Comparison of ENCODE assay signal across 23 mouse cellular contexts in the genomic region with DNA sequence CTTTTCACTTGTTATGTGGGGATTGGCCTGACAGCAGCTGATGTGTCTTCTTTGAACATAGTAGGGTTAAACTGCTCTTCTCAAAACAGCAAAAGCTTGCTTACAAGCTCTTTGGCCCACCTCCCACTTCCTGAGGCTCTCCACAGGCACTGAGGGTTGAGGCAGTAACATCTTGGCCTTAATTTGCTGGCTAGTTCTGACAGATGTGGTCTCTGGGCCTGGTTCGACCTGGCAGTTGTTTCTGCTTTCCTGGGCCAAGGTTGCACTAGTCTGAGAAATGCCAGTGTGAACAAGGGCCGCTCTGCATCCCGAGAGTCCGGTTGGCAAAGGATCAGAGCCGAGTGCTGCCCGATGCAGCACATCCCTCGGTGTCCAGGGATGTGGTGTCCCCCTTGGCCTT. TPM values are rescaled to one million over a fixed set of nuclear protein-coding genes. Genes with fewer than 3 reads are reported as not detected.
DNase-seq lines count a peak whose midpoint lies in the region; ATAC-seq lines count a peak whose summit lies in the region.
"Had no signal": no experiment of that assay in that cellular context is flagged by ENCODE, and none has a peak within 500 bp of the region (broad histone marks: within the 10 kb centered on the region; RNA-seq: fewer than 3 reads in every experiment).

No protein-coding gene starts in this region.

- no peaks in the 10 kb centered on the region for H3K9me3 ChIP-seq in limb, embryonic 12.5 days
- H3K9me3 ChIP-seq in limb, embryonic 10.5 days (replicated peaks): no peaks in the 10 kb centered on the region
- H3K9me3 ChIP-seq: embryonic facial prominence, embryonic 13.5 days; G1E; hindbrain, embryonic 15.5 days; midbrain, embryonic 12.5 days; neural tube, embryonic 12.5 days had no signal

- no peak overlapping the region for H3K9ac ChIP-seq in limb, embryonic 12.5 days (replicated peaks)
- H3K9ac ChIP-seq: embryonic facial prominence, embryonic 13.5 days; hindbrain, embryonic 15.5 days; midbrain, embryonic 12.5 days; neural tube, embryonic 12.5 days had no signal

- H3K4me3 ChIP-seq in limb, embryonic 12.5 days (replicated peaks): no peak overlapping the region
- no peak overlapping the region for H3K4me3 ChIP-seq in limb, embryonic 10.5 days
- H3K4me3 ChIP-seq: embryonic facial prominence, embryonic 13.5 days; hindbrain, embryonic 15.5 days; midbrain, embryonic 12.5 days; neural tube, embryonic 12.5 days had no signal

- H3K36me3 ChIP-seq in limb, embryonic 12.5 days: peaks cover 69% of the 10 kb centered on the region
- H3K36me3 ChIP-seq in limb, embryonic 10.5 days: peaks cover 74% of the 10 kb centered on the region
- H3K36me3 ChIP-seq: G1E; hindbrain, embryonic 15.5 days; midbrain, embryonic 12.5 days; neural tube, embryonic 12.5 days had no signal

- intact Hi-C loops in heart, postnatal 36 days (cut with DNase I): no loop called here

- WGBS in limb, embryonic 12.5 days: 81% methylated on average over 7 of the region's 7 CpGs
- WGBS in limb, embryonic 10.5 days: 90% methylated on average over 7 of the region's 7 CpGs

- no peak overlapping the region for H3K4me2 ChIP-seq in limb, embryonic 12.5 days
- H3K4me2 ChIP-seq: embryonic facial prominence, embryonic 13.5 days; hindbrain, embryonic 15.5 days; midbrain, embryonic 12.5 days; neural tube, embryonic 12.5 days had no signal

- H3K4me1 ChIP-seq in limb, embryonic 12.5 days (replicated peaks): peaks cover 91% of the 10 kb centered on the region
- H3K4me1 ChIP-seq in limb, embryonic 10.5 days: peaks cover 94% of the 10 kb centered on the region

- ATAC-seq in limb, embryonic 12.5 days (ENCODE audit: insufficient number of reproducible peaks, insufficient read depth, low FRiP score, low TSS enrichment, low read depth): no peak
- ATAC-seq: forebrain, embryonic 16.5 days; intestine, embryonic 16.5 days had no signal

- H3K27ac ChIP-seq in limb, embryonic 12.5 days: 0 out of 2 replicates have a peak overlapping the region, but pooled peaks have one; percentile 41
- no peak overlapping the region for H3K27ac ChIP-seq in limb, embryonic 10.5 days
- H3K27ac ChIP-seq: embryonic facial prominence, embryonic 13.5 days; hindbrain, embryonic 15.5 days; midbrain, embryonic 12.5 days; neural tube, embryonic 12.5 days had no signal

- H3K27me3 ChIP-seq in limb, embryonic 12.5 days: no peaks in the 10 kb centered on the region
- H3K27me3 ChIP-seq in limb, embryonic 10.5 days (ENCODE audit: low read depth, poor library complexity, severe bottlenecking): no peaks in the 10 kb centered on the region; the same call in 1 of the 2 replicates
- H3K27me3 ChIP-seq: hindbrain, embryonic 15.5 days; neural tube, embryonic 12.5 days had no signal

- peak; percentile 41 for DNase-seq in adrenal gland, postnatal 10 days
- DNase-seq in adrenal gland, postnatal 4 days (ENCODE audit: low spot score in 2 of 2): no peak
- DNase-seq in limb, embryonic 10.5 days (ENCODE audit: low spot score): no peak
- DNase-seq in adrenal gland, postnatal 14 days: peak; percentile 59
- peak; percentile 23 for DNase-seq in gastrocnemius, postnatal 25 days
- DNase-seq in thymus, postnatal 10 days (ENCODE audit: low spot score in 2 of 2): no peak
- no peak for DNase-seq in heart, postnatal 36 days
- DNase-seq: cerebellum, adult 2 months; heart, adult 18-20 months; heart, postnatal 4 days; right cerebral cortex, adult 18-20 months; thymus, postnatal 36 days had no signal

RNA-seq across cellular contexts. Expression of a gene that starts 27.3 kb away (rescaled TPM):
- total RNA-seq in adrenal gland, postnatal 10 days (2021): under 1 TPM in 1 of 2 experiments, not detected in 1; 0.12 TPM
- not detected for total RNA-seq in adrenal gland, postnatal 4 days (2021)
- 39.2 and 44.0 TPM in 2 replicates for polyA plus RNA-seq in limb, embryonic 12.5 days (2016; fragmentation: Nextera tagmentation; extraction: Ambion mirVana)
- 23.5 and 49.0 TPM in 2 replicates for polyA plus RNA-seq in limb, embryonic 10.5 days (2016; fragmentation: Nextera tagmentation; extraction: Ambion mirVana)
- total RNA-seq in adrenal gland, postnatal 14 days (2021): not detected in 2 replicates
- 1 to 10 TPM; 1.2 to 1.4 TPM for total RNA-seq in gastrocnemius, postnatal 25 days (2021)
- not detected for total RNA-seq in heart, postnatal 36 days (2021)
- total RNA-seq: G1E; megakaryocyte progenitor cell, adult 5-6 weeks had no signal
- polyA plus RNA-seq: G1E; intestine, embryonic 16.5 days; kidney, embryonic 14.5 days; liver, embryonic 16.5 days had no signal

Comparison
In these comparisons a context has a peak if more than half of its experiments do, and no peak if none do; other contexts are left out.
1. DNase-seq: peak in adrenal gland, postnatal 10 days (single experiment), adrenal gland, postnatal 14 days (single experiment) and gastrocnemius, postnatal 25 days (single experiment); none in adrenal gland, postnatal 4 days (0 of 2), limb, embryonic 10.5 days (single experiment), thymus, postnatal 10 days (0 of 2) and heart, postnatal 36 days (0 of 2).